Mouse (Mus musculus) liver, adult 2 months (tissue): ENCODE results near the gene Npr3. TPM values are rescaled to one million over a fixed set of nuclear protein-coding genes. Genes with fewer than 3 reads are reported as not detected.

Experiments used
- DNase-seq: peaks from one replicate; pipeline ENCODE4 v3.0.0-alpha.2; 2011; ENCODE audit warnings: low read depth, low spot score; ENCODE audit errors: extremely low read depth
- H3K27ac ChIP-seq: fragments of 200-500 bp; replicated peaks from 2 replicates; pipeline ENCODE4 v1.5.1; 2012; ENCODE audit warnings: low read depth, mild to moderate bottlenecking, control low read depth, inconsistent platforms, low read length; ENCODE audit not compliant: insufficient read depth
- H3K27me3 ChIP-seq: fragments of 200-500 bp; 2 replicates; pipeline ENCODE4 v1.6.1; 2012; ENCODE audit warnings: mild to moderate bottlenecking, moderate library complexity, low read length, inconsistent platforms; ENCODE audit not compliant: control insufficient read depth, insufficient read depth
- H3K36me3 ChIP-seq: fragments of 200-500 bp; 2 replicates; pipeline ENCODE4 v1.6.1; 2012; ENCODE audit warnings: low read length, inconsistent platforms; ENCODE audit not compliant: control insufficient read depth, insufficient read depth
- H3K4me1 ChIP-seq: fragments of 200-500 bp; 2 replicates; pipeline ENCODE4 v1.6.1; 2011; ENCODE audit warnings: low read length; ENCODE audit not compliant: control insufficient read depth, insufficient read depth
- H3K4me3 ChIP-seq: fragments of 200-500 bp; 2 replicates; pipeline ENCODE4 v1.5.1; 2011; ENCODE audit warnings: low read depth, mild to moderate bottlenecking, control low read depth, low read length, moderate library complexity; ENCODE audit not compliant: insufficient read depth
- H3K79me2 ChIP-seq: fragments of 200-500 bp; 2 replicates; pipeline ENCODE4 v1.6.1; 2012; ENCODE audit warnings: inconsistent platforms, mild to moderate bottlenecking, low read length, moderate library complexity; ENCODE audit not compliant: control insufficient read depth, insufficient read depth
- H3K9ac ChIP-seq: fragments of 200-500 bp; 2 replicates; pipeline ENCODE4 v1.6.1; 2012; ENCODE audit warnings: low read depth, mild to moderate bottlenecking, control low read depth, inconsistent platforms, low read length
- CTCF ChIP-seq: fragments of 200-500 bp; IDR thresholded peaks from 2 replicates; pipeline ENCODE4 v1.5.1; 2011; ENCODE audit warnings: low read depth, low read length, control low read depth
- POLR2A ChIP-seq: fragments of 200-500 bp; IDR thresholded peaks from 2 replicates; pipeline ENCODE4 v1.6.1; 2011; ENCODE audit warnings: low read length, control low read depth; ENCODE audit not compliant: insufficient read depth; ENCODE audit errors: extremely low read depth
- WGBS: fragments of 180-500 bp; shearing (Covaris S2); methylation state at CpG from one replicate; pipeline ENCODE4 v1.1.7; 2018; 5-methylcytosine and 5-hydroxymethylcytosine counted together
- polyA plus RNA-seq: library from polyadenylated mRNA; depleted of rRNA; stranded (reverse); fragments of >200 nt; gene quantifications from 2 replicates; pipeline ENCODE4 v1.2.3, GENCODE M21; 2012
- total RNA-seq: library from RNA; depleted of rRNA; stranded (reverse); fragments of >200 nt; gene quantifications from 2 replicates; pipeline ENCODE4 v1.2.3, GENCODE M21; 2014

The Npr3 gene
- total and polyA plus RNA-seq, 2 experiments = 0.73 to 2.3 TPM

DNA sequence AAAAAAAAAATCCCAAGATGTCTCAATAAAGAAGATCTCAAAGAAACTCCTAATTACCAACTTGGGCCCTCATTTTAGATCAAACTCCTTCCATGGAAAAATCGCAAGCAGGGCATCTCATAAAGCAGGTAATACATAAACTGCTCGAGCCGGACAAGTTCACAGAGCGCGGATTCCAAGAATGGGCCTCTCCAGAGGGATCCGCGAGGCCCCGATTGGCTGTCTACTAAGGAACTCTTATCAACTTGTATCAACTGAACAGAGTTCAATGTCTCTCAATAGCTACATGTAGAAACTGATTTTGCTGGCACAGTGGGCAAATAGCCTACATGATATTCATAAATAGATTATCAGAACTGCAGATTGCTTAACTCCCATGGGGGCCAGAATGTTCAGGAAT is 9.5 kb downstream of the Npr3 start:
- Histone ChIP-seq H3K9ac (no peak overlapping the region), H3K27me3 (no peaks in the 10 kb centered on the region), H3K4me3 (no peak overlapping the region), H3K36me3 (no peaks in the 10 kb centered on the region), H3K4me1 (no peaks in the 10 kb centered on the region), H3K79me2 (no peaks in the 10 kb centered on the region), H3K27ac (no peak overlapping the region)
- 93% methylated on average over 8 of the region's 8 CpGs for WGBS
- TF ChIP-seq POLR2A = no peak
- no peak for DNase-seq

- no peaks in the 10 kb centered on the region for H3K27me3 ChIP-seq
- no peak overlapping the region for H3K27ac ChIP-seq
Observed at GRCm38 (mm10) chr15:11897162-11897561, 9.9 kb downstream of the Npr3 start.

GRCm38 (mm10) chr15:11893969-11894368 is 13.1 kb downstream of the Npr3 start:
- Histone ChIP-seq H3K27ac (no peak overlapping the region), H3K79me2 (no peaks in the 10 kb centered on the region), H3K9ac (no peak overlapping the region), H3K4me1 (no peaks in the 10 kb centered on the region), H3K4me3 (no peak overlapping the region), H3K36me3 (no peaks in the 10 kb centered on the region), H3K27me3 (no peaks in the 10 kb centered on the region)
- no peak for TF ChIP-seq POLR2A
- DNase-seq = no peak
- 60% methylated on average over 9 of the region's 9 CpGs for WGBS

More at GRCm38 (mm10) chr15:11897162-11897561, 9.9 kb downstream of the Npr3 start:
- Histone ChIP-seq H3K4me3 (no peak overlapping the region), H3K79me2 (no peaks in the 10 kb centered on the region), H3K36me3 (no peaks in the 10 kb centered on the region), H3K9ac (no peak overlapping the region), H3K4me1 (no peaks in the 10 kb centered on the region)
- TF ChIP-seq CTCF = no peak
- TF ChIP-seq POLR2A = no peak
- no peak for DNase-seq
- 90% methylated on average over 5 of the region's 5 CpGs for WGBS

DNA sequence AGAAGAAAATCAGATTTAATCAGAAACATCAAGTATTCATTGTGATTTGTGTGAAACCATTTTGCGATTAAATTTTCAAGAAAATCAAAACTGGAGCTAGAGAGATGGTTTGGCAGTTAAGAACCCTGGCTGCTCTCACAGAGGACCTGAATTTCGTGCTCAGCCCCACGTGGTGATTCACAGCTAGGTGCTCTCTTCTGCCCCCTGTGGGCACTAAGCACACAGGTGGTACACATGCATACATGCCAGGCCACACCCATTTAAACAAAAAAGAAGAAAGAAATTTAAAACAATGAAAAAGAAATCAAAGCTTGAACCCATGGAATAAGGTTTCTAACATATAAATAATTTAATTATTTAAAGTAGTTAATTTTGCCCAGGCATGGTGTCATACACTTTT is 15.7 kb downstream of the Npr3 start:
- H3K4me3 ChIP-seq = no peak overlapping the region
- H3K79me2 ChIP-seq = no peaks in the 10 kb centered on the region
- no peak overlapping the region for H3K9ac ChIP-seq
- no peak for DNase-seq
- 81% methylated on average over 3 of the region's 3 CpGs for WGBS
- TF ChIP-seq CTCF = peak; percentile 31; the same call in 1 of the 2 replicates
- TF ChIP-seq POLR2A = no peak
- H3K4me1 ChIP-seq = no peaks in the 10 kb centered on the region
- no peak overlapping the region for H3K27ac ChIP-seq
- no peaks in the 10 kb centered on the region for H3K36me3 ChIP-seq
- H3K27me3 ChIP-seq = no peaks in the 10 kb centered on the region

DNA sequence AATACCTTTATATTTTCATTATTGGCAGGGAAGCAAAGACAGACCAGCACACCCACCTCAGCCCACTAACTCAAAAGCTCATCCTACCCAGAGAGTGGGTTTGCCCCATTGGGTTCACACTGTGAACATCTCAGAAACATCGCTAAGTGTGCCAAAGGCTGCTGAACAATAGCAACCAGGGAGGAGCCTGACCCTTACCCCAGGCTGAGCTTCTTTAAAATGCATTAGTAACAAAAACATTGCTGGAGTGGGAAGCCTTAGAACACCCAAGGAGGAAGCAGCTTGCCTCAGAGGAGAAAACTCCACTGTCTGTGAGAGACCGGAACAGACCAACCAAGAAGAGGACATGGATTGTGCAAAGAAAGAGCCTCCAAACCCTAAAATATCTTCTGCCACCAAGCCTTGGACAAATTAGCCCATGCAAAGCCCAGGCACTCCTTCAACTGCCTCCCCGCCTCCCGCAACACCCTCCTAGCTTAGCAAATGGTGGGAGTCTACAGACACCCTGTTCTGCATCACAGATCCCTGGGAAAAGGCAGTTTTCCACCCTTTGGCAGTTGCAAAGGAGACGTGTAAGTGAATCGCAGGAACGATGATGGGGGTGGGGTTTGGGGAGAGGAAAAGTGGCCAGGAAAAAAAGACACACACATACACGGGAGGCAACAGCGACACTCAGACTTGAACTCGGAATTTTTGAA is 24.4 kb downstream of the Npr3 start:
- TF ChIP-seq POLR2A = no peak
- TF ChIP-seq CTCF = no peak
- Histone ChIP-seq H3K9ac (no peak overlapping the region), H3K4me1 (no peaks in the 10 kb centered on the region), H3K27ac (no peak overlapping the region), H3K4me3 (no peak overlapping the region), H3K36me3 (no peaks in the 10 kb centered on the region), H3K27me3 (no peaks in the 10 kb centered on the region), H3K79me2 (no peaks in the 10 kb centered on the region)
- 76% methylated on average over 10 of the region's 10 CpGs for WGBS
- DNase-seq = no peak

DNA sequence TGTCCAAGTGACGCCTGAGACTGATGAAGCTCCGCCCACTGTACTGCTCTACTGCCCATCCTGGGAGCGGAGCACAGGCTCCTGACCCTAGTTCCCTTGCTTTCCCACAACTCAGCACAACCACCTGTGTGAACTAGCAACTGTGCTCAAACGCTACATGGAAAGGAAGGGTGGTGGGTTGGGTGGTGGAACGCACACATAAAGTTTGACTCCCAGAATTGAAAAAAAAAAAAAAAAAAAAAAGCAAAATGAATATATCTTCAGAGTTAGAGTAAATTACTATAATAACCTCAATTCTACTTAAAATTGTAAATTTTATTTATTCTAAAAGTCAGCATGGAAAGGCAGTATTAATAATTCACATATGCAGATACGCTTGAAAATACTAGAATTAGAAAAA is 25.3 kb downstream of the Npr3 start:
- Histone ChIP-seq H3K4me3 (no peak overlapping the region), H3K9ac (no peak overlapping the region), H3K79me2 (no peaks in the 10 kb centered on the region), H3K27ac (no peak overlapping the region), H3K4me1 (no peaks in the 10 kb centered on the region), H3K27me3 (no peaks in the 10 kb centered on the region), H3K36me3 (no peaks in the 10 kb centered on the region)
- DNase-seq = no peak
- TF ChIP-seq CTCF (no peak), POLR2A (no peak)
- WGBS = 95% methylated on average over 6 of the region's 6 CpGs
